Mouse (Mus musculus): ENCODE data around the gene Pls1. TPM values are rescaled to one million over a fixed set of nuclear protein-coding genes. Genes with fewer than 3 reads are reported as not detected.

The Pls1 gene
- polyA plus RNA-seq, 1 experiment from 2014 or later, result 8.3 TPM

GRCm38 (mm10) chr9:95796323-95796722, 48.8 kb downstream of the Pls1 start:
- H3K36me3 ChIP-seq, result no peaks in the 10 kb centered on the region
- 95% methylated on average over 2 of the region's 2 CpGs for WGBS
- H3K9me3 ChIP-seq (replicated peaks), result no peaks in the 10 kb centered on the region
- H3K4me1 ChIP-seq, result no peaks in the 10 kb centered on the region
- no peak overlapping the region for H3K4me2 ChIP-seq (replicated peaks)
- H3K27me3 ChIP-seq, result no peaks in the 10 kb centered on the region
- no peak overlapping the region for H3K9ac ChIP-seq
- no peak overlapping the region for H3K27ac ChIP-seq
- ATAC-seq (ENCODE audit: low FRiP score), result no peak
- no peak overlapping the region for H3K4me3 ChIP-seq

- Histone ChIP-seq H3K4me1 (no peaks in the 10 kb centered on the region), H3K9me3 (replicated peaks) (no peaks in the 10 kb centered on the region), H3K36me3 (no peaks in the 10 kb centered on the region), H3K4me3 (no peak overlapping the region), H3K27ac (no peak overlapping the region), H3K27me3 (no peaks in the 10 kb centered on the region), H3K4me2 (replicated peaks) (no peak overlapping the region), H3K9ac (no peak overlapping the region)
- 50% methylated on average over 5 of the region's 5 CpGs for WGBS
- no peak for ATAC-seq (ENCODE audit: low FRiP score)
Observed at GRCm38 (mm10) chr9:95795844-95796243, 49.3 kb downstream of the Pls1 start.

GRCm38 (mm10) chr9:95795077-95795784, 49.9 kb downstream of the Pls1 start:
- Histone ChIP-seq H3K4me3 (no peak overlapping the region), H3K9me3 (replicated peaks) (no peaks in the 10 kb centered on the region), H3K4me1 (no peaks in the 10 kb centered on the region), H3K27ac (no peak overlapping the region), H3K9ac (no peak overlapping the region), H3K4me2 (replicated peaks) (no peak overlapping the region), H3K36me3 (no peaks in the 10 kb centered on the region), H3K27me3 (no peaks in the 10 kb centered on the region)
- no peak for ATAC-seq (ENCODE audit: low FRiP score)
- WGBS, result 93% methylated on average over 2 of the region's 2 CpGs

- Histone ChIP-seq H3K4me2 (replicated peaks) (no peak overlapping the region), H3K36me3 (no peaks in the 10 kb centered on the region), H3K27me3 (no peaks in the 10 kb centered on the region), H3K27ac (no peak overlapping the region), H3K9ac (no peak overlapping the region), H3K4me1 (no peaks in the 10 kb centered on the region), H3K9me3 (replicated peaks) (no peaks in the 10 kb centered on the region), H3K4me3 (no peak overlapping the region)
- no peak for ATAC-seq (ENCODE audit: low FRiP score)
- WGBS, result 91% methylated on average over 15 of the region's 15 CpGs
Observed at GRCm38 (mm10) chr9:95793986-95794744, 50.9 kb downstream of the Pls1 start.

GRCm38 (mm10) chr9:95784888-95785511, 60.1 kb downstream of the Pls1 start:
- ATAC-seq (ENCODE audit: low FRiP score), result no peak
- WGBS, result 81% methylated on average over 16 of the region's 16 CpGs
- no peak overlapping the region for H3K9ac ChIP-seq

GRCm38 (mm10) chr9:95783646-95784293, 61.3 kb downstream of the Pls1 start:
- no peak overlapping the region for H3K4me2 ChIP-seq (replicated peaks)
- H3K36me3 ChIP-seq, result no peaks in the 10 kb centered on the region
- H3K9me3 ChIP-seq (replicated peaks), result no peaks in the 10 kb centered on the region
- H3K4me1 ChIP-seq, result 0 out of 2 replicates have a peak, but pooled peaks cover 2% of the 10 kb centered on the region
- no peak overlapping the region for H3K9ac ChIP-seq
- H3K27ac ChIP-seq, result no peak overlapping the region
- no peak for ATAC-seq (ENCODE audit: low FRiP score)
- WGBS, result 69% methylated on average over 17 of the region's 17 CpGs
- H3K27me3 ChIP-seq, result no peaks in the 10 kb centered on the region
- no peak overlapping the region for H3K4me3 ChIP-seq

More at GRCm38 (mm10) chr9:95784888-95785511, 60.1 kb downstream of the Pls1 start:
- Histone ChIP-seq H3K4me1 (0 out of 2 replicates have a peak, but pooled peaks cover 2% of the 10 kb centered on the region), H3K27me3 (no peaks in the 10 kb centered on the region), H3K4me3 (no peak overlapping the region), H3K36me3 (no peaks in the 10 kb centered on the region), H3K27ac (no peak overlapping the region), H3K4me2 (replicated peaks) (no peak overlapping the region), H3K9me3 (replicated peaks) (no peaks in the 10 kb centered on the region)

- no peak for ATAC-seq (ENCODE audit: low FRiP score)
- Histone ChIP-seq H3K4me1 (no peaks in the 10 kb centered on the region), H3K9ac (no peak overlapping the region), H3K27ac (no peak overlapping the region), H3K36me3 (no peaks in the 10 kb centered on the region), H3K9me3 (replicated peaks) (no peaks in the 10 kb centered on the region), H3K27me3 (no peaks in the 10 kb centered on the region), H3K4me2 (replicated peaks) (no peak overlapping the region), H3K4me3 (no peak overlapping the region)
- 83% methylated on average over 2 of the region's 2 CpGs for WGBS
Observed at GRCm38 (mm10) chr9:95771671-95772070, 73.4 kb downstream of the Pls1 start.

GRCm38 (mm10) chr9:95763218-95763617, 81.9 kb downstream of the Pls1 start:
- Histone ChIP-seq H3K9ac (no peak overlapping the region), H3K36me3 (no peaks in the 10 kb centered on the region), H3K27ac (no peak overlapping the region), H3K9me3 (replicated peaks) (no peaks in the 10 kb centered on the region), H3K4me3 (no peak overlapping the region), H3K27me3 (no peaks in the 10 kb centered on the region), H3K4me2 (replicated peaks) (no peak overlapping the region), H3K4me1 (no peaks in the 10 kb centered on the region)
- no peak for ATAC-seq (ENCODE audit: low FRiP score)
- WGBS, result 90% methylated on average over 4 of the region's 4 CpGs

GRCm38 (mm10) chr9:95762228-95762627, 82.9 kb downstream of the Pls1 start:
- Histone ChIP-seq H3K27me3 (no peaks in the 10 kb centered on the region), H3K27ac (no peak overlapping the region), H3K4me2 (replicated peaks) (no peak overlapping the region), H3K9ac (no peak overlapping the region), H3K36me3 (no peaks in the 10 kb centered on the region), H3K4me1 (no peaks in the 10 kb centered on the region), H3K4me3 (no peak overlapping the region), H3K9me3 (replicated peaks) (no peaks in the 10 kb centered on the region)
- ATAC-seq (ENCODE audit: low FRiP score), result no peak
- WGBS, result 90% methylated on average over 3 of the region's 3 CpGs

- ATAC-seq (ENCODE audit: low FRiP score), result no peak
- Histone ChIP-seq H3K27ac (no peak overlapping the region), H3K4me1 (no peaks in the 10 kb centered on the region), H3K9ac (no peak overlapping the region), H3K9me3 (replicated peaks) (no peaks in the 10 kb centered on the region), H3K4me2 (replicated peaks) (no peak overlapping the region), H3K36me3 (no peaks in the 10 kb centered on the region), H3K27me3 (no peaks in the 10 kb centered on the region), H3K4me3 (no peak overlapping the region)
- 90% methylated on average over 8 of the region's 8 CpGs for WGBS
Observed at GRCm38 (mm10) chr9:95761381-95761780, 83.7 kb downstream of the Pls1 start.

- ATAC-seq (ENCODE audit: low FRiP score), result no peak
- Histone ChIP-seq H3K4me1 (no peaks in the 10 kb centered on the region), H3K27me3 (peaks cover 7% of the 10 kb centered on the region; the same call in 1 of the 2 replicates), H3K4me3 (peak overlapping the region; percentile 92), H3K9ac (no peak overlapping the region; the same call in 1 of the 2 replicates), H3K27ac (no peak overlapping the region), H3K4me2 (replicated peaks) (peak overlapping the region; percentile 76), H3K36me3 (no peaks in the 10 kb centered on the region), H3K9me3 (replicated peaks) (no peaks in the 10 kb centered on the region)
- WGBS, result 49% methylated on average over 9 of the region's 9 CpGs
Observed at GRCm38 (mm10) chr9:95750746-95751145, 94.4 kb downstream of the Pls1 start.

GRCm38 (mm10) chr9:95750037-95750511, 95.0 kb downstream of the Pls1 start, which contains the start of gene Trpc1:
Gene Trpc1 (minus strand): TSS chr9:95750375.
- peak within 1 kb of the TSS; percentile 92 for H3K4me3 ChIP-seq
- peak; percentile 99 for ATAC-seq (ENCODE audit: low FRiP score)
- H3K27me3 ChIP-seq, result peaks cover 7% of the 10 kb centered on the region; the same call in 1 of the 2 replicates
- H3K27ac ChIP-seq, result peak within 1 kb of the TSS; percentile 60; the same call in 1 of the 2 replicates
- under 1% methylated on average over 56 of the region's 56 CpGs for WGBS
- no peaks in the 10 kb centered on the region for H3K36me3 ChIP-seq
- peak within 1 kb of the TSS; percentile 76 for H3K4me2 ChIP-seq (replicated peaks)
- H3K9me3 ChIP-seq (replicated peaks), result no peaks in the 10 kb centered on the region
- no peaks in the 10 kb centered on the region for H3K4me1 ChIP-seq
- peak within 1 kb of the TSS; percentile 91 for H3K9ac ChIP-seq
